Comparison of ENCODE assay signal across 16 mouse cellular contexts in the genomic region with DNA sequence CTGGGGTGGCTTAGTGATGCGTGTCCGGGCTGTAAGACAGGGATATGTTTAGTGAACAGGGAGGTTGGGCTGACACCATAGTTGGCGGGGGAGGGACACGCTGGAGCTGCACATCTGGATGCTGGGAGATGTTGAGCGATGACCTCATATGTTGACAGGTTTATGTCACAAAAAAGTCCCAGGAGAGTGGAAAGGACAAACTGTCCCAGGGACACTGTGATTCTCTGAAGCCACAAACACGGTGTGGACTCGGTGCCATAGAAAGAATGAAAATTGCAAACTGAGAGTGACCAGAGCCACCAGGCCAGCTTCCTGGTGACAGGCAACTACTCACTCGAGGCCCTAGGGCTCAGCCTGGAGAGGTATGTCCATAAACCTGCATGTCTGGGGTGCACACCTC.
"Had no signal": no experiment of that assay in that cellular context is flagged by ENCODE, and none has a peak within 500 bp of the region (broad histone marks: within the 10 kb centered on the region; RNA-seq: fewer than 3 reads in every experiment).

No protein-coding gene starts in this region.

- H3K9ac ChIP-seq: neural tube, embryonic 13.5 days; neural tube, embryonic 15.5 days; stomach, embryonic 15.5 days had no signal

- H3K27ac ChIP-seq: neural tube, embryonic 13.5 days; neural tube, embryonic 15.5 days; stomach, embryonic 15.5 days; stomach, postnatal 0 days had no signal

- H3K27me3 ChIP-seq: neural tube, embryonic 13.5 days; neural tube, embryonic 15.5 days; stomach, embryonic 15.5 days had no signal

- H3K4me3 ChIP-seq: neural tube, embryonic 13.5 days; neural tube, embryonic 15.5 days; stomach, embryonic 15.5 days had no signal

- H3K9me3 ChIP-seq: neural tube, embryonic 13.5 days; neural tube, embryonic 15.5 days; stomach, embryonic 15.5 days had no signal

- H3K4me1 ChIP-seq: neural tube, embryonic 13.5 days; neural tube, embryonic 15.5 days; stomach, embryonic 15.5 days had no signal

- DNase-seq: retina, postnatal 1 day; right cerebral cortex, adult 18-20 months; right cerebral cortex, postnatal 14 days; right cerebral cortex, postnatal 25 days; right cerebral cortex, postnatal 4 days; spleen, adult 18-20 months; thymus, adult 18-20 months; thymus, adult 2 months; thymus, postnatal 14 days; thymus, postnatal 25 days; thymus, postnatal 36 days; thymus, postnatal 4 days had no signal

- H3K36me3 ChIP-seq: neural tube, embryonic 13.5 days; neural tube, embryonic 15.5 days; stomach, embryonic 15.5 days had no signal

- H3K4me2 ChIP-seq: neural tube, embryonic 13.5 days; neural tube, embryonic 15.5 days; stomach, embryonic 15.5 days had no signal
